Mouse (Mus musculus) T-helper 17 cell (primary cell): ENCODE results near the gene Cpvl.

Source experiments
- in situ Hi-C, 2 experiments: fragments of 300-600 bp; cut with MboI, MseI; formaldehyde crosslinking; loops; 1 replicate in 1 of 2; 2 replicates in 1 of 2; pipeline ENCODE4 v1.15.1; 2025; ENCODE audit warnings: high pct_unique_total_duplicates in 2 of 2

Gene Cpvl

GRCm38 (mm10) chr6:53978571-53978970 is at the start of gene Cpvl:
Gene Cpvl, minus strand, starts transcription at chr6:53978671.
- in situ Hi-C loops, result no loop called here

GRCm38 (mm10) chr6:54023846-54024245 is 45.4 kb upstream of the Cpvl start:
- in situ Hi-C loops, result no loop called here

- in situ Hi-C loops, result no loop called here
Measured at GRCm38 (mm10) chr6:54021123-54021789, 42.8 kb upstream of the Cpvl start.

GRCm38 (mm10) chr6:54018861-54019260 is 40.4 kb upstream of the Cpvl start:
- in situ Hi-C loops, result no loop called here

GRCm38 (mm10) chr6:54018038-54018437 is 39.6 kb upstream of the Cpvl start:
- in situ Hi-C loops, result no loop called here

GRCm38 (mm10) chr6:54012163-54012562 is 33.7 kb upstream of the Cpvl start:
- in situ Hi-C loops, result loop anchor here in 1 of 2 experiments (5.0 kb wide), 1 partner anchor 85 kb away; no protein-coding TSS in a partner anchor

GRCm38 (mm10) chr6:54010362-54010761 is 31.9 kb upstream of the Cpvl start:
- in situ Hi-C loops, result loop anchor here in 1 of 2 experiments (5.0 kb wide), 1 partner anchor 83 kb away; no protein-coding TSS in a partner anchor

- in situ Hi-C loops, result no loop called here
Measured at GRCm38 (mm10) chr6:54009293-54009692, 30.8 kb upstream of the Cpvl start.

- in situ Hi-C loops, result no loop called here
Measured at GRCm38 (mm10) chr6:54008448-54009120, 30.1 kb upstream of the Cpvl start.

- in situ Hi-C loops, result no loop called here
Measured at GRCm38 (mm10) chr6:54005302-54005701, 26.8 kb upstream of the Cpvl start.

- in situ Hi-C loops, result no loop called here
Measured at GRCm38 (mm10) chr6:53996226-53996955, 17.9 kb upstream of the Cpvl start.

GRCm38 (mm10) chr6:53995519-53995918 is 17.0 kb upstream of the Cpvl start:
- in situ Hi-C loops, result no loop called here

GRCm38 (mm10) chr6:53992386-53992785 is 13.9 kb upstream of the Cpvl start:
- in situ Hi-C loops, result no loop called here

GRCm38 (mm10) chr6:53987235-53987634 is 8.8 kb upstream of the Cpvl start:
- in situ Hi-C loops, result no loop called here

GRCm38 (mm10) chr6:53986273-53986985 is 8.0 kb upstream of the Cpvl start:
- in situ Hi-C loops, result no loop called here

GRCm38 (mm10) chr6:53983820-53984219 is 5.3 kb upstream of the Cpvl start:
- in situ Hi-C loops, result no loop called here

GRCm38 (mm10) chr6:53982612-53983011 is 4.1 kb upstream of the Cpvl start:
- in situ Hi-C loops, result no loop called here

- in situ Hi-C loops, result no loop called here
Measured at GRCm38 (mm10) chr6:53982047-53982600, 3.7 kb upstream of the Cpvl start.

GRCm38 (mm10) chr6:53980817-53981480 is 2.5 kb upstream of the Cpvl start:
- in situ Hi-C loops, result no loop called here

GRCm38 (mm10) chr6:53974040-53974439 is 4.4 kb downstream of the Cpvl start:
- in situ Hi-C loops, result loop anchor here in 1 of 2 experiments (25.0 kb wide), 1 partner anchor 187 kb away; no protein-coding TSS in a partner anchor

GRCm38 (mm10) chr6:53973468-53973867 is 5.0 kb downstream of the Cpvl start:
- in situ Hi-C loops, result loop anchor here in 1 of 2 experiments (25.0 kb wide), 1 partner anchor 186 kb away; no protein-coding TSS in a partner anchor
